Mouse (Mus musculus) lung, adult 2 months (tissue): ENCODE measurements around the gene 4931422A03Rik.

Experiments
- CTCF ChIP-seq: fragments of 200-500 bp; IDR thresholded peaks from 2 replicates; pipeline ENCODE4 v1.5.1; 2011; ENCODE audit warnings: mild to moderate bottlenecking, low read length, control low read depth; ENCODE audit not compliant: insufficient read depth
- POLR2A ChIP-seq: fragments of 200-500 bp; IDR thresholded peaks from 2 replicates; pipeline ENCODE4 v1.6.1; 2011; ENCODE audit warnings: low read depth, mild to moderate bottlenecking, control low read depth, low read length, borderline replicate concordance; ENCODE audit errors: extremely low read depth

- TF ChIP-seq POLR2A (no peak), CTCF (no peak)
These were observed 80.0 kb downstream of the 4931422A03Rik start for GRCm38 (mm10) chr2:103947982-103948655.
